Mouse (Mus musculus): Measurements from ENCODE around the gene Slc23a3.

DNA sequence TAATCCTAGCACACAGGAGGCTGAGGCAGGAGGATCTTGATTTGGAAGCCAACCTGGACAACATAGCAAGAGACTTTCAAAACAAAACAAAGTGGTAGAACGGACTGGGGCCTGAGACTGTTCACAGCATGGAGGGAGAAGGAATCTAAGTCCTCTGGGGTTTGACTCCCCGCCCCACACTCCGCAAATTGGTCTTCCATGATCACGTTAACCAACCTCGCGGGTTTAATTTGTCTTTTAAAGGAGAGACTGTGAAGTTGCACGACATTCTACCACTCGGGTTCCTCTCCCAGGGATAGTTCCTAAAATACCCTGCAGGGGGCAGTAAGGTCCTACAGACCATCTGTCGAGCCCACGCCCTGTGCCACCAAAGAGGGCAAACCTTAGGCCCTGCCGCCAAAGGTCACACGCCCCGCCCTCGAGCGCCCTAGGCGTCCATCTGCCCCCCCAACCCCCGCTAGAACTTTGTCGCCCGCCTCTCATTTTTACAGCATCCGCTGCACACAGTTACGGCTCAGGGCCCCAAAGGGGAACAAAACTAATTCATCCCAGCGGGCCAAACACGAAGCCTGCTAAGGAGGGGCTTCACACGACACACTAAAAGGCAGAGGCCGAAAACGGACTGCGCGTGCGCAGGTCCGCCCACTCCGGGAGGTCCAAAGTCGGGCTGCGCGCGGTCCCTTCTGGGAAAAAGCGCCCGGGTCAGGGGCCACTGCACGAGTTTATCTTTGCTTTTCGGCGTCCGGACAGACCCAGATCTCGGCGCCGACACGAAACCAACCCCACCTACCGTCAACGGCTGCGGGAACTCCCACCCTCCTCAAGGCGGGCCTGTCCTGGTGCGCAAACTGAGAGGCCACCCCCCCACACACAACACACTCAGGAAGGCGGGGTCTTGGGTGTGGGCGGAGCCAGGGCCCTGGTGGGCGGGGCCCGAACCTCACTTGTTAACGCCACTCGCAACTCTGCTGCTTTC lies 9.1 kb downstream of the Slc23a3 start, which contains the start of gene Nhej1:
- peak; percentile 88; the same call in 1 of the 2 replicates for TF ChIP-seq CTCF (IDR thresholded peaks at IDR 0.05; ENCODE audit: borderline replicate concordance, control insufficient read depth, extremely low read depth, insufficient read depth, low read length, poor library complexity)
- TF ChIP-seq POLR2A (IDR thresholded peaks at IDR 0.05; ENCODE audit: control insufficient read depth, extremely low read depth, insufficient read depth, low read length, poor library complexity), result peak; percentile 74
